Mouse (Mus musculus) layer of hippocampus, postnatal 25 days (tissue): ENCODE data around the gene Tcf20. TPM values are rescaled to one million over a fixed set of nuclear protein-coding genes. Genes with fewer than 3 reads are reported as not detected.

Experiments
- DNase-seq, 2 experiments: peaks; one replicate each; pipeline ENCODE4 v3.0.0; 2022; ENCODE audit warnings: mixed read lengths in 2 of 2, low spot score in 1 of 2; ENCODE audit errors: extremely low spot score in 1 of 2
- total RNA-seq, 2 experiments: library from RNA; stranded (reverse); gene quantifications; 2 replicates each; pipeline ENCODE4 v1.2.3; 2021

Tcf20 gene
- 100 to 1,000 TPM; 213 TPM for total RNA-seq

DNA sequence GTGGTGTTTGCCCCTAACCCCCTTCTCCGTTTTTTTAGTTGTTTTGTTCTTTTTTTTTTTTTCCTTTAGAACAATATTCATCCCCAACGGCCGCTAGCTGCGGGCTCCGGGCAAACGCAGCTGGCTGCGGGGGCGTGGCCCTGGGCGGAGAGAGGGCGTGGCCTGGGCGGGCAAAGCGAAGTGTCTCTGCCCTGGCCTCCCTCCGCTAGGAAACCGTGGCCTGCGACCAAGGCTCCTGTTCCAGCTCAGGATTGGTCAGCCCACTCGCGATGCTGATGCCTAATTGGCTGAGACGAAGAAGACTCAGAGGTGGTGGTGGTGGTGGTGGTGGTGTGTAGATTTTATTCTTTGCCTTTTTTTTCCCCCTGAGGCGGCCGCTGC, at the start of gene Tcf20:
Gene Tcf20 (minus strand): TSS at position 141 of the 381 bp plus-strand sequence.
- DNase-seq = peak; percentile 75 to 87

DNA sequence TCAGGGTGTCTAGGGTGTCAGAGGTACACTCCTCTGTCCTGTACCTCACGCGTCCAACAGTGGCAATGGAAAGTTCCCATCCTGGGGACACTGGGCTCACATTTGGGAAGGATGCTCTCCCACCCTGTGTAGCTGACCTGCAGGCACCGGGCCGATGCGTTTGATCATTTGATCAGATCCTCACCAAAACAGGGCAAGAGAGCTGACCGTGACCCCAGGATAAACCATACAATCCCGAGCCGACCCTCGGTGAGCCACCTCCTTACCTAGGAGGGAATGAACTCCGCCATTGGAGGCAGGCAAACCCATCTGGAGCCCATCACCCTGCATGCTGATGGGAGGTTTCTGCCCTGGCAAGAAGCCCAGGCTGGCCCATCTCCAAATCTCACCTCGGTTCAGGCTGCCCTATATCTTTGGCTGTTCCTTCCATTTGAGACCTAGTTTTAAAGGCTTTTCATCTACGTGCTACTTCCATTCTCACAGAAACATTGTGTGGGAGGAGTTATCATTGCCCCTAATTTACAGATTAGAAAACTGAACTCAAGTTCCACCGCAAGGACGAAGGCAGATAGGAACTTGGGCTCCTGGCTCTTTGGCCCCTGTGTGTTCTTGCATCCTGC, 49.3 kb upstream of the Tcf20 start:
- peak in 1 of 2 experiments; percentile 52 for DNase-seq

DNA sequence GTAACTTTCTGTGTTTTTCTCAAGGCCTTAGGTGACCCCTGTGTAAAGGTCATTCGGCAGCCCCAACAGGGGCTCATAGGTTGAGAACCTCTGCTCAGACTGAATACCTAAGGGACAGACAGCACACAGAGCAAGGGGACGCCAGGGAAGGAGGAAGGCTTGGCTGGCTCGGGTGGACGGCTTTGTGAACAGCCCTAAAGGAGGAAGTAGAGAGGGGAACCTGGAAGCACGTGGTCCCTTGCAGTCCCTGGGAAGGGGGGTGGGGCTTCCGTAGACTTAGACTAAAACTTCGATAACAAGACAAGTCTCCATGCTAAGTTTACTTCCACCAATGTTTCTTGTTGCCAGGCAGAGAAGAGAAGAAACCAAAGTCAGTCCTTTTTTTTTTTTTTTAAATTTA, 48.4 kb upstream of the Tcf20 start:
- no peak for DNase-seq

DNA sequence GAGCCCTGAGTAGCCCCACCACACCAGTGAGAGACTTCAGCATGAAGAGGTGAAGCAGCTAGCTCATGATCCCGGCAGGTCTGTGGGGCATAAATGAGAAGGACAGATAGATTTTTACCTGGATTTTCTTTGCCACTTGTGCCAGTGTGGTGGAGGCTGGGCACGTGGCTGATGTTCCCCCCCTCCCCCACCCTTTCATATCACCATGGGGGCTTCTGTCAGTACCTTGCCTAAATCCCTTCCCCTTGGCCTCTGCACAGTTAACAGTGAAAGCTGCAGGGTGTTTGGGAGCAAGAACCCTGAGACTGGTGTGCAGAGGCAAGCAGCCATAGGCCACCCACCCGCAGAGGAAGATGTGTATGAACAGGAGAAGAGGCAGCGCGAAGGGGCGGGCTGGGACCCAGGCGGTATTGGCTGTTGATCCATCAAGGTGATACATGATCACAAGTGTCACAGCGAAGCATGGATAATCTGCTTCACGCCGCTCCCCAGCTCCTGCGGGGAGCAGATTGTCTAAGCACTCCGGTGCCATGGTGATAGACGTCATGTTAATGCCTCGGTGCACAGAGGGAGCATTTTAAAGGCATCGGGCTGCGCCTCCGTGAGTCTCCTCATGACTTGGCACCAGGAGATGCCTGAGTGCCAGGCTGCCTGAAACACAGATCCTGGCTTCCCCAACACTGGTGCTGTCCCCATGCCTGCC, 46.8 kb upstream of the Tcf20 start:
- peak; percentile 41 to 52 for DNase-seq

DNA sequence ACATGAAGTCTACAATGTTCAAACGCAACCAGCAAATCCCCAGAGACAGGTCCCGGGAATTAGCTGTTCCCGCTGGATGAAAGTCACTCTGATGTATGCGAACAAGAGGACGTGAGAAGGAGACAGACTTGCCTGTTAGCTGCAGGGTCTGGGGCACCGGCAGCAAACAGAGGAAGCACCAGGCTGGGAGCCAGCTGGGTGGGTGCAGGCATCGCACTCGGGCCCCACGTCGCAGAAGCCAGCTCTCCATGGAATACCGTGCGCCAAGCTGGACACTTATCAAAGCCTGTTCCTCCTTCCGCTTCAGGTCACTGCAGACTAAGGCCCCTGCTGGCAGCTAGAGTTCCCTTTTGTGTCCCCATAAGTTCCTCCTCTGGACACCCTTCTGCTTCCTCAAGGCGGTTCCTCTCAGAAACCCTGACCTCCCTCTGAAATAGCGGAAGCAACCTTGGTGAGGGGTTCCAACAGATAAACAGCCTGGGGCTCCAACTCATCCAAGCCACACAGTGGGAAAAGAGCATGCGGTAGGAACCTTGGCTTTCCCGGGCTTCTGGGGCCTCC, 45.4 kb upstream of the Tcf20 start, which contains the start of gene Nfam1:
Gene Nfam1 (minus strand): TSS at position 326 of the 561 bp plus-strand sequence.
- no peak for DNase-seq

DNA sequence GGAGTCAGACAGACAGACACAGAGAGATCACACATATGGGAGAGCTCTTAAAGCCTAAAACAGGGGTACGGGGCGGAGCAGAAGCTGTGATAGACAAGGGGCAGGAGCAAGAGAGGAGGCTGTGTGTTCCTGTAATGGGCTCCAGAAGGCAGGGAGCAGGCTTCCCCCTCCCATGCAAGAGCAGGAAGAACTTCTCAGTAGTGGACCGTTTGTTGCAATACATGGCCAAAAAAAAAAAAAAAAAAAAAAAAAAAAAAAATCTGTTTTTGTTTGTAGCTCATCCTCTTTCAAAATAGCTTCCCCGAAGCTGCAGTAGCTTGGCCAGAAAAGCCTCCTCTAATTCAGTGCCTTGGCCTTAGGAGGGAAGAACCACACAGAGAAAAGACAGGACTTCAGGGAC, 43.2 kb upstream of the Tcf20 start:
- DNase-seq = no peak

DNA sequence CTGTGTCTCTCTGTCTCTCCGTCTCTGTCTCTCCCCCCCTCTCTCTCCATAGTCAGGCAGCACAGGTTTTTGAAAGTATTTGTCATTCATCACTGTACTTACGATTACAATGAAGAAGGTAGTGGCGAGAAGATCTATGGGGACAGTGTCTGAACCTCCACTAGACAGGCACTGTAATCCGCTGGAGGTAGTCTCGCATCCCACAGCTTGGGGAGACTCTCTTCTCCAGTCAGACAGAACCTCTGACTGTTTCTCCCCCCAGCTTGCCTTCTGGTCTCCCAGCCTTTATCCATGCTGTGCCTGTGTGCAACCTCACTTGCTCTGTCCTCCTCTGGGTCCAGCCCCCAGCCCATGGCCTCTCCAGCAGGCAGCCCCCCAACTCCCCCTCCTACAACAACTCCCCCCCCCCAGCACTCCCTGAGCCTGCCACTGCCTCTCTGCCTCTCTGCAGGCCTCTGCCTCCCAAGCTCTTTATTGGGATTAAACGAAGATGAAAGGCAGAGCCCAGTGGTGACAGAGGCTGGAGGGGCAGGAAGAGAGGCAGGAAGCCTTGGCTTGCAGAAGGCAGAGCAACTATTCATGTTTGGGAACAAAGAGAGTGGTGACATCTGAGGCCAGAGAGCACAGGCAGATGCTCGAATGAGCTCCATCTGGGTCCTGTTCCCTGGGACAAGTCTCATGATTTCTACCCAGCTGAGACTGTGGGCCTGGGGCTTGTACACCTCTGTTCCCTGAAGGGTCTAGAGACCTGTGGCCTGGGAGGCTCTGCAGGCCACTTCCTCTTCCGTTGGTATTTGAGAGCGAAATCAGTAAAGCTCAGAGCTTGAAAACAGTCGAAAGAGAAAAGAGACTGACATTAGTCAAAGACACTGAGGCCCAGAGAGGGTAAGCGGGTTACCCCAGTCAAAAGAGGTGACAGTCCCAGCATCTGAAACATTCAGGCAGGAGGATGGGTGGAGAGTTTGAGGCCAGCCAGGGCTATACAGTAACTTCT, 42.4 kb upstream of the Tcf20 start:
- DNase-seq = no peak

DNA sequence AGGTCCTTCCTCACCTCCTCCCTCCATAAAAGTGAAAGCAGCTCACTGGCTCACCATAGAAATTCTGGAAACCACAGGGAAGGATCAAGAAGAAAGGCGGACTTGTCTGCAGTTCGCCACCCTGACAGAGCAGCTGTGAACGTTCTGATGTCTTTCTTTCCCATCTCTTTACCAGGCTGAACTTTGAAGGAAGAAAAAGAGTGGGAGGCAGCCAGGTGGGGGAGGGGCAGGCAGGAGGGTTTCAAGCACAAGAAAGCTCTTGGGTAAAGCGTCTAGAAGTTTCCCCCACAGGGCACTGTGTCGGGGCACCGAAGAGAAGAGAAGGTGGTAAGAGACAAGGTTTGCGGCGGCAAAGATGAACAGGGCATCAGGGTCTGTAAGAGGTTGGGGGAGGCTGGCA, 38.5 kb upstream of the Tcf20 start:
- no peak for DNase-seq

DNA sequence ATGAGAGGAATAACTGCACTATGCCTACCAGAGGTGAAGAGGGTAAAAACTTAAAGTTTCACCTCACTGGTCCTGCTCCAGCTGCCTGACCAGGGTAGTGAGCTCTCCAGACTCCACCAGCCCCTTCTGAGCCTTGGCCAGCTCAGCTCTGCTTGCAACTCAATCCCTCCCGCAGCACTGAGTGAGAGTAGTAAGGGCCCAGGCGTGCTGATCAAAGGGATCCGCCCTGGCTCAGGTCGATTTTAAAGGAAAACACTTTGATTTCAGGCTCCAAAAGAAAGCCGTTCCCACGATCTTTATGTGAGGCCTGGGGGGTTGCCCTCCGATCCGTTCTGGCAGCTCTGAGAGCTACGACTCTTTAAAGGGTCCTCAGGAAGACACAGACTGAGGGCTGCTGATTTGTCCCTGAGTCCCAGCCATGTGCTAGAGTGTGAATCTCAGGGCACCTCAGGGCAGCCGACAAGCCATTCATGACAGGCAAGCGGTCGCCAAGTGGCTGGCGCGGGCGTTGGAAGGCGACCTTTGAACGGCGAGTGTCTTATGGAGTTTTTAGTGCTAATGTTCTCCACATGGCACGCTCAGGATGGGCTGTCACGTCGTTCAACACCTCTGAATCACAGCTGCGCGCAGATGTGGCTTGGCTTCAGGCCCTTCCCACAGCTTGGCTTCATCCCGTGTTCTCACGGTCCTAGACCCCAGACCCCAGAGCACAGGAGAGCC, 37.5 kb upstream of the Tcf20 start:
- no peak for DNase-seq

DNA sequence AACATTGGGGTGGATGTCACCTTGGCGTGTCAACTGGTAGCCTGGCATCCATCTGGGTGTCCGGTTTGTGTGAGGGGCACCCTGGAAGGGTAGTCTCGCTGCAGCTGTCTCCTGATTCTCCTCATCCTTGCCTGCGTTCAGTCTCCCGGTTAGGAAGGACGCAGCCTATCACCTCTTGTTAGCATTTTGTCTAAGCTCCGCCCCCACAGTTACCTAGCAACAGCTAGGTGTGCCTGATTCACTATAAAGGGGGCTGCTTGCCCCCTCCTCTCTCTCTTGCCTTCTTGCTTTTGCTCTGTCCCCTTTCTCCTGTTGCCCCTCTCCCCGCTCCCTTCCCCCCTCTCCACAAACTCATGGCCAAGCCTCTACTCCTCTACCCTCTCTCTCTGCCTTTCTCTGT, 35.3 kb upstream of the Tcf20 start:
- DNase-seq = no peak

DNA sequence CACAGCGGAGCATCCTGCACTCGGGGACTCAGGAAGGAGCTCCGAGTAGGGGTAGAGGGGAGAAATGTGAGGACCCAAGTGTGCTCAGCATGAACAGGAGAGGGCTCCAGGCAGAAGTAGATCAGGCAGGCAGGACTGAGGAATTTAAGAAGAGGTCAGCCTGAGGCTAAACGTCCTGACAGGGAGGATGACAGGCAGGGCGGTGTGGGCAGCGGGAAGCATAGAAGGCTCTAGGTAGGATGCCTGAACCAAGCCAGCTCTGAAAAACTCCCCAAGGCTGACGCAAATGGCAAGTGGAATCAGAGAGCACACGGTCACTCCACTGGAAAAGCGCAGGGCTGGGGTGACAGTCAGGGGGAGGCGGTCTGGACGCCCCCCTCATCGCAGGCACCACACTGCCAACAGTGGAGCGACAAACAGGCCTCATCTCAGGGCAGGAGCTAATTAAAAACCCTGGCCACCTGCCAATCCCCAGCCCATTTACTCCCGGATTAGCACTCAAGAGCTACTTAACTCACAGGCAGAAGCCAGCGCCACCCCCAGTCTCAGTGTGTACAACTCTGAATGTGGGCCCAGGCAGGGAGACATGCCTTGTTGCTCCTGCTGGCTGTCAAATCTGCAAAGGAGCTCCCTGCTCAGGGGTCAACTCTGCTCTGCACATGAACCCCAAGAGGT, 23.5 kb upstream of the Tcf20 start:
- peak in 1 of 2 experiments; percentile 71 for DNase-seq

DNA sequence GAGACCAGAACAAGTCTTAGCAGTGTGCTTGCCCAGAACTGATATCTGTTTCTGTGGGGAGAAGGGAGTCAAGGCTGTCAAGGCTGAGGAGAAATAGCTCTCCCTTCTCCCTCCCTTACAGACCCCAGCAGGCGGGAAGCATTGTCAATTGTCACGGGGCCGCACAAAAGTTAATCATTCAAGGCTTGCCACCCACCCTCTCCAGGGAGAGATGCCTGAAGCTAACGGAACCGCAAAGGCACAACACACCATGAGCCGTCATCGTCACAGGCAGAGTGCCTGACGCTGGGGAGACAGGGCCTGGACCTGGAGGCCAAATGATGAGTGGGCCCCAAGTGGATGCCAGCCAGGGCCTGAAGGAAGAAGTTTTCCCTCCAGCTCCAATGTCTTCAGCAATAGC, 22.8 kb upstream of the Tcf20 start:
- no peak for DNase-seq

DNA sequence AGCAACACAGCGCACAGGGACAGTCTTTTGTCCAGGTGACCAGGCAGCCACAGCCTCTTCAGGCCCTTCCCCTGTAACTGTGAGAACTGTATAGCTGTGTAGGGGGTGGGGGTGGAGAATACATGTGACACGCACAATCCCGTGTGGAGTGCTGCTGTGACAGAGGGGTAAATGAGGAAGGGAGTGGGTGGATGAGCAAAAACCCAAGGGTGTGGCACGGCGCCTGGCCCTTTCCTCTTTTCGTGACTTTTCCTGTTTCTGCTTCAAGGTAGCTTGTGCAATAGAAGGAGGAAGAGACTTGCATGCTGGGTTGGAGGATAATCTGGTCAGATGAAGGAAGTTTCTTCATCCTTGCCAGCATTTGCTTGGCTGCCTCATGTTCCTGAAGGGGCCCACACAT, 21.9 kb upstream of the Tcf20 start:
- no peak for DNase-seq

DNA sequence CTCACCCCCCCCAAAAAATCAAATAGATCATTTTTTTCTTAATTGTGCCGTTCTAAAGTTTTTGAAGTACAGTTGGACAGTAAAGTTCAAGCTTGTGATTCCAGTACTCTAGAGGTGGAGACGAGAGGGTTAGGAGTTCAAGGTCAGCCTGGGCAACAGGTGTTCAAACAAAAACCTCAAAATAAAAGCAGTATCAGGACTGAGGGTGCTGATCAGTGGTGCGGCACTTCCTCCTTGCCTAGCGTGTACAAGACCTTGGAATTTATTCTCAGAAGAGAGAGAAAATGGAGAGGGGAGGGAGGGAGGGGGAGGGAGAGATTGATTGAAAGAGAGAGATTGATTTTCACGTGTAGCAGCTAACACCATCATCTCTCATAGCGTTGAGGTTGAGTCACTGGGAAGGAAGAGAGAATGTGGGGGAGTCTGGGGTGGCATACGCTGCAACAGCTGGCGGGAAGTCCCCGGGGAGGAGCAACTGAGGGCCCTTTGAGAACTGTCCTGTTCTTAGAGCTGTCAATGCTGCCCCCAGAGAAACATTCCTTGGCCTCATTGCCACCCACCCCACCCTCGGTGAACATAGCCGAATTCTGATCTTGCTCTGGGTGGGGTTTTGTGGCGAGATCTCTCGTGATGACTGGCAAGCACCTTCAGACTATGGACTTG, 21.2 kb upstream of the Tcf20 start:
- DNase-seq = no peak

DNA sequence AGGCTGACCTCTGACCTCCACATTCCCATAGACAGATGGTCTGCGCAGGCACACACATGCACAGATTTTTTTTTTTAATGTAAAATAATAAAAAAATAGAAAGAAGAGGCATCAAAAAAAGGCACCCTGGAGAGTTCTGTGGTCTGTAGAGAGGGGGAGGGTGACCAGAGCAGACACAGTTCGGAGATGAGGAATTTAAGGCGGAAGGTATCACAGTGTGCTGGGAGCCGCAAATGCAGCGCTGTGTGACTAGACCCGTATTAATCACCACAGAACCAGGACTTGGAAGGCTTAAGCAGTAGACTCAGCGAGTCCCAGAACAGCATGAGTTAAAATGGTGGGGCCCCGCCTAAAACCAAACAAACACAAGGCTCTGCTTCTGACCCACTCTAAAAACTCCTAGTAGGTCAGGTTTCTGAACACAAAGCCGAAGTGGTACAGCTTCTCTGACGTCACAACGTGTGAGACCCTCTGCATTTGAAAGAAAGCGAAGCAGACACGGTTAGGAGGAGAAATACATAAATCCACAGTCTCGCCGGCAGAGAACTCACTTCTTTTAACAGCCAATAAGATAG, 19.8 kb upstream of the Tcf20 start:
- no peak for DNase-seq

DNA sequence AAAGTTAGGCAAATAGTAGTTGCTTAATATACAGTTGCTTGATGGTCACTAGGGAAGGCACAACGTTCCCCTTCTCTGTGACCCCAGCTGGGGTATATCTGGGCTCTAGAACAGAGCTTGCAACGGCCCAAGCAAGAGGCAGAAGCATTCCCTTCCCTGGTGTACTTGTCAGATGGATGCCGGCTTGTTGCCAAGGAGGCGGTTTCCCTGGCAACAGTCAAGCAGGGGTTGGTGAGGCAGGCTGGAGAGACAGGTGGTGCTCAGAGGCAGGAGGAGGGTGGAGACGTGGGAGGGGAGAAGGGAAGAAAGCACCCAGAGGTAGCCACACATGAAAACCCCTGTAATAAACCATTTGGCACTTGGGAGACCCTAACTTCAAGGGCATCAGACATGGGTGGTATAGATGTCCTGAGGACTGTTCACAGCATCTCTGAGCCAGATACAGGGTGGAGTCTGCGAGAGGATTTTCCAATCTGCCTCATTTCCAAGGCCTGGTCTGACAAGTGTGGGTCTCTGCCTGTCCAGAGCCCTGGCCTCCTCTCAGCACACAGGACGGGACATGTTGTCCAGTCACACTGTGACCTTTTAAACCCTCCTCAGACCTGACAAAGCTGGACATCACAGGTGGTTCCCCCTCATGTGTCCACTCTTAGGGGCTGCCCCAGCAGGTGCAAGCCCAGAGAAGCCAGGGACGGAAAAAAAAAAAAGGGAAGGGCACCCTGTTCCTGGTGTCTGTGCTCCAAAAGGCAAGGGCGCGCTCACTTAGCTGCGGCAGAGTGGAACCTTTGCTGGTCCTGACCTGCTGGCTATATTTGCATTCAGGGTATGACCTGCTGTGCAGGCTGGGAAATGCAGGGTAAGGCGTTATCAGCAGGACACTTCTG, 15.2 kb upstream of the Tcf20 start:
- DNase-seq = peak; percentile 77 to 90

DNA sequence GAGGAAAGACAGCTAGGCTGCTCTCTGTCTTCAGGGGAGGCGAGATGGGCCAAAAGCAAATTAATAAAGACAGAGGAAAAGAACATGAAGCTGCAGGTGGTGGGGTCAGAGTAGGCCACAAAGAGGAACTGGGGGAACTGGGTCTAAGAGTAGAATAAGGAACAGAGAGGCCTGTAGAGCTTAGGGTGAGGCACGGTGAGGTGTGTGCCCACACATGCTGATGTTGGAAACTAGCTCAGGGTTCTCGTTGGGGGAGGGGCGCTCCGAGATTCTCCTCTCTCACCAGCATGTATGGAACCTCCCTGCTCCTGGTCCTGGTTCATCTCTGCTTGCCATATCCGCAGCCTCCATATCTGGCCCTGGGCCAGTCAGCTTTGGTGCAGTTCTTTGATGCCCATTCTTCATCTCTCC, 11.1 kb upstream of the Tcf20 start:
- DNase-seq = no peak

DNA sequence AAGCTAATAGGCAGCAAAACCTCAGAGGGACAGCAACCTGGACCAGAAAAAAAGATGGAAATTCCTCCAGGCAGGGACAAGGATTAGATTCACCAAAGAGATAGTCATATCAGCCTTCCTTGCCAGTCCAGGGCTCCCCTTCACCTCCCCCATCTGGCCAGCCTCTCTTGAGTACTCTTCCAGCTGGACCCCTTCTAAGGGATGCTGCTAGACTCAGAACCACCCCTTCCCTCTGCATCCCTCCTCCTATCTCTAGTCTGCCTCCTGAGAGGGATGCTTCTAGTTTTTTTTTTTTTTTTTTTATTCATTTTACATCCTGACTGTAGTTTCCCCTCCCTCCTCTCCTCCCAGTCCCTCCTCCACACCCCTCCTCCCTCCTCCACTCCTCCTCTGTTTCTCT, 8.8 kb upstream of the Tcf20 start:
- no peak for DNase-seq
